Mouse (Mus musculus): ENCODE data around the gene Slc15a3. TPM values are rescaled to one million over a fixed set of nuclear protein-coding genes. Genes with fewer than 3 reads are reported as not detected.

Gene Slc15a3
- total and polyA plus RNA-seq, 3 experiments = not detected

- no peaks in the 10 kb centered on the region for H3K79me2 ChIP-seq (ENCODE audit: control insufficient read depth, insufficient read depth, low read length, poor library complexity)
- no peak overlapping the region for H3K9ac ChIP-seq (ENCODE audit: control insufficient read depth, low read depth, low read length, poor library complexity, severe bottlenecking)
- DNase-seq (ENCODE audit: low read depth, low spot score) = no peak
- TF ChIP-seq MAZ (IDR thresholded peaks at IDR 0.05; ENCODE audit: low read depth, low read length) (no peak), GATA1 (IDR thresholded peaks at IDR 0.05; ENCODE audit: low read depth, low read length) (no peak), CHD2 (IDR thresholded peaks at IDR 0.05; ENCODE audit: low read length) (no peak), SMC3 (IDR thresholded peaks at IDR 0.05; ENCODE audit: low read depth, low read length) (no peak), KAT2A (conservative IDR thresholded peaks at IDR 0.05; ENCODE audit: low read depth, low read length) (no peak)
- H3K27ac ChIP-seq (ENCODE audit: control insufficient read depth, low read depth, low read length) = no peak overlapping the region
- no peak overlapping the region for H3K4me3 ChIP-seq (ENCODE audit: control insufficient read depth in 1 of 2, insufficient read depth in 1 of 2, low read depth in 2 of 2, low read length in 2 of 2)
- H3K36me3 ChIP-seq (ENCODE audit: control insufficient read depth in 1 of 2, insufficient read depth in 2 of 2, low read length in 2 of 2) = no peaks in the 10 kb centered on the region
- H3K27me3 ChIP-seq (ENCODE audit: control insufficient read depth in 1 of 2, insufficient read depth in 2 of 2, low read length in 2 of 2) = peaks cover 0 to 4% of the 10 kb centered on the region in 2 experiments; a peak in 1 of 4 replicates
- H3K9me3 ChIP-seq (replicated peaks; ENCODE audit: insufficient read depth, low read length) = no peaks in the 10 kb centered on the region
- H3K4me1 ChIP-seq (ENCODE audit: control insufficient read depth in 1 of 2, insufficient read depth in 2 of 2, low read length in 2 of 2) = no peaks in the 10 kb centered on the region
Observed at GRCm38 (mm10) chr19:10844206-10844605, 4.7 kb downstream of the Slc15a3 start.

- no peaks in the 10 kb centered on the region for H3K79me2 ChIP-seq (ENCODE audit: control insufficient read depth, insufficient read depth, low read length, poor library complexity)
- H3K4me1 ChIP-seq (ENCODE audit: control insufficient read depth in 1 of 2, insufficient read depth in 2 of 2, low read length in 2 of 2) = no peaks in the 10 kb centered on the region
- no peaks in the 10 kb centered on the region for H3K9me3 ChIP-seq (replicated peaks; ENCODE audit: insufficient read depth, low read length)
- TF ChIP-seq SMC3 (IDR thresholded peaks at IDR 0.05; ENCODE audit: low read depth, low read length) (no peak), TAL1 (IDR thresholded peaks at IDR 0.05; ENCODE audit: low read length) (no peak), POLR2AphosphoS2 (IDR thresholded peaks at IDR 0.05; ENCODE audit: low read length) (no peak), CTCF (IDR thresholded peaks at IDR 0.05 in 2 of 3, conservative IDR thresholded peaks at IDR 0.05 in 1 of 3; ENCODE audit: control insufficient read depth in 1 of 3, insufficient read depth in 1 of 3, low read depth in 2 of 3, low read length in 3 of 3, poor library complexity in 1 of 3, severe bottlenecking in 1 of 3) (no peak), TBP (IDR thresholded peaks at IDR 0.05; ENCODE audit: low read depth, low read length) (no peak), CHD2 (IDR thresholded peaks at IDR 0.05; ENCODE audit: low read length) (no peak), NELFE (IDR thresholded peaks at IDR 0.05; ENCODE audit: low read depth, low read length) (no peak), JUND (IDR thresholded peaks at IDR 0.05; ENCODE audit: low read depth, low read length) (no peak), POLR2AphosphoS5 (IDR thresholded peaks at IDR 0.05; ENCODE audit: borderline replicate concordance, low read depth, low read length) (no peak), ETS1 (IDR thresholded peaks at IDR 0.05; ENCODE audit: low read depth, low read length) (no peak), RAD21 (IDR thresholded peaks at IDR 0.05; ENCODE audit: low read depth, low read length) (no peak), GABPA (IDR thresholded peaks at IDR 0.05; ENCODE audit: low read depth, low read length) (no peak), MAFK (IDR thresholded peaks at IDR 0.05; ENCODE audit: borderline replicate concordance, low read depth, low read length) (no peak), ZNF384 (IDR thresholded peaks at IDR 0.05; ENCODE audit: low read depth, low read length) (no peak), ZKSCAN1 (IDR thresholded peaks at IDR 0.05; ENCODE audit: low read depth, low read length) (no peak), MAZ (IDR thresholded peaks at IDR 0.05; ENCODE audit: low read depth, low read length) (no peak)
- no peak for DNase-seq (ENCODE audit: low read depth, low spot score)
- H3K27ac ChIP-seq (ENCODE audit: control insufficient read depth, low read depth, low read length) = no peak overlapping the region
- no peaks in the 10 kb centered on the region for H3K36me3 ChIP-seq (ENCODE audit: control insufficient read depth in 1 of 2, insufficient read depth in 2 of 2, low read length in 2 of 2)
- H3K27me3 ChIP-seq (ENCODE audit: control insufficient read depth in 1 of 2, insufficient read depth in 2 of 2, low read length in 2 of 2) = peaks cover 0 to 4% of the 10 kb centered on the region in 2 experiments; a peak in 1 of 4 replicates
- no peak overlapping the region for H3K4me3 ChIP-seq (ENCODE audit: control insufficient read depth in 1 of 2, insufficient read depth in 1 of 2, low read depth in 2 of 2, low read length in 2 of 2)
- H3K9ac ChIP-seq (ENCODE audit: control insufficient read depth, low read depth, low read length, poor library complexity, severe bottlenecking) = no peak overlapping the region
Observed at GRCm38 (mm10) chr19:10845454-10845853, 5.9 kb downstream of the Slc15a3 start.
